Mouse (Mus musculus) heart, postnatal 14 days (tissue): ENCODE measurements around the gene Pdcd2. TPM values are rescaled to one million over a fixed set of nuclear protein-coding genes. Genes with fewer than 3 reads are reported as not detected.

Experiments
- DNase-seq, 2 experiments: peaks; one replicate each; pipeline ENCODE4 v3.0.0; 2021 to 2022
- intact Hi-C: fragments of 180-260 bp; cut with DNase I; formaldehyde crosslinking; loops from one replicate; pipeline ENCODE4 v1.15.1; 2025
- total RNA-seq, 2 experiments: library from RNA; stranded (reverse); gene quantifications; 2 replicates each; pipeline ENCODE4 v1.2.3; 2021

Gene Pdcd2
- total RNA-seq, 2 experiments from 2014 or later = 12.1 to 14.6 TPM

- intact Hi-C loops = no loop called here
- DNase-seq = no peak
These were observed 16.4 kb downstream of the Pdcd2 start for GRCm38 (mm10) chr17:15510694-15511093.

GRCm38 (mm10) chr17:15499656-15500394 is 27.3 kb downstream of the Pdcd2 start, which contains the start of the genes Psmb1 and Tbp:
Gene Psmb1 (minus strand): TSS chr17:15499751.
Gene Tbp (plus strand): TSS chr17:15499888.
- intact Hi-C loops = no loop called here
- peak; percentile 95 to 98 for DNase-seq

GRCm38 (mm10) chr17:15498753-15499113 is 28.4 kb downstream of the Pdcd2 start:
- intact Hi-C loops = no loop called here
- peak in 1 of 2 experiments; percentile 9 for DNase-seq

- intact Hi-C loops = no loop called here
- peak; percentile 93 to 96 for DNase-seq
These were observed 29.0 kb downstream of the Pdcd2 start for GRCm38 (mm10) chr17:15497882-15498752.

GRCm38 (mm10) chr17:15490542-15490941 is 36.6 kb downstream of the Pdcd2 start:
- DNase-seq = no peak
- intact Hi-C loops = no loop called here

- intact Hi-C loops = no loop called here
- DNase-seq = no peak
These were observed 54.4 kb downstream of the Pdcd2 start for GRCm38 (mm10) chr17:15472671-15473070.

Other genes starting within 250 kb of the Pdcd2 start
- 1 to 10 TPM; 7.9 to 9.0 TPM for gene Dll1, start 150.4 kb downstream of the Pdcd2 start, total RNA-seq
- gene Fam120b, start 131.1 kb downstream of the Pdcd2 start, total RNA-seq = 10 to 100 TPM; 10.9 to 11.2 TPM
- 100 to 1,000 TPM; 120 to 125 TPM for gene Psmb1, start 27.6 kb downstream of the Pdcd2 start, total RNA-seq
- 10 to 100 TPM; 12.3 to 14.5 TPM for gene Tbp, start 27.4 kb downstream of the Pdcd2 start, total RNA-seq
- 1 to 10 TPM; 2.8 to 3.0 TPM for gene Prdm9, start 37.1 kb upstream of the Pdcd2 start, total RNA-seq
- 10 to 100 TPM; 21.6 to 28.0 TPM for gene Chd1, start 177.7 kb upstream of the Pdcd2 start, total RNA-seq